Mouse (Mus musculus): Measurements from ENCODE around the gene Zfp966. TPM values are rescaled to one million over a fixed set of nuclear protein-coding genes. Genes with fewer than 3 reads are reported as not detected.

Gene Zfp966
- 0.43 and 0.77 TPM in 2 replicates for polyA plus RNA-seq (2021; fragmentation: Nextera tagmentation)
- long read RNA-seq, experiment 1, partial matches to known transcripts, result 1 of 1 reads
- long read RNA-seq, experiment 1, other reads (novel, unspliced or antisense), result 0 of 1 reads
- long read RNA-seq, experiment 2, partial matches to known transcripts, result 2 of 3 reads
- long read RNA-seq, experiment 2, other reads (novel, unspliced or antisense), result 1 of 3 reads

DNA sequence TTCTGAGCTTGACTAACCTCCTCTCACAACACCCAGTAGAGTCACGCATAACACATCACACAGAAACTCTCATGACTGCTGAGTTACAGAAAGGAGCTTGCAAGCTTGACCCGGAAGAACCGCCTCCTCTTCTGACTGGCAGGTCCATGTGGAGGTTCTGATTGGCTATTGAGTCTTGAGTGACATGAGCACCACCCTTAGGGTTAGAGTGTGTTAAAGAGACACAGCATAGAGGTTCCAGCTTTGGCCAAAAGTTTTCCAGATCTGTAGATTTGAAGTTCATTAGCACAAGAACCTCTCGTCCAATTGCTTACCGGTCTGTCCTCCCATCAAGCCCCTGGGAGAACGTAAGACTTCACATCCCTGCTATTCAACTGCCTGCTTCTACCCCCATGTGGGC lies at the start of gene Zfp966:
TSS of gene Zfp966 (minus strand) at position 101 of the 400 bp plus-strand sequence.

DNA sequence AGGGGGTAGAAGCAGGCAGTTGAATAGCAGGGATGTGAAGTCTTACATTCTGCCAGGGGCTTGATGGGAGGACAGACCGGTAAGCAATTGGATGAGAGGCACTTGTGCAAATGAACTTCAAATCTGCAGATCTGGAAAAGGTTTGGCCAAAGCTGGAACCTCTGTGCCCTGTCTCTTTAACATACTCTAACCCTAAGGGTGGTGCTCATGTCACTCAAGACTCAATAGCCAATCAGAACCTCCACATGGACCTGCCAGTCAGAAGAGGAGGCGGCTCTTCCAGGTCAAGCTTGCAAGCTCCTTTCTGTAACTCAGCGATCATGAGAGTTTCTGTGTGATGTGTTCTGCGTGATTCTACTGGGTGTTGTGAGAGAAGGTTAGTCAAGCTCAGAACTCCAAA lies 34.1 kb upstream of the Zfp966 start, which contains the start of gene Gm2026:
TSS of gene Gm2026 (plus strand) at position 301 of the 400 bp plus-strand sequence.

DNA sequence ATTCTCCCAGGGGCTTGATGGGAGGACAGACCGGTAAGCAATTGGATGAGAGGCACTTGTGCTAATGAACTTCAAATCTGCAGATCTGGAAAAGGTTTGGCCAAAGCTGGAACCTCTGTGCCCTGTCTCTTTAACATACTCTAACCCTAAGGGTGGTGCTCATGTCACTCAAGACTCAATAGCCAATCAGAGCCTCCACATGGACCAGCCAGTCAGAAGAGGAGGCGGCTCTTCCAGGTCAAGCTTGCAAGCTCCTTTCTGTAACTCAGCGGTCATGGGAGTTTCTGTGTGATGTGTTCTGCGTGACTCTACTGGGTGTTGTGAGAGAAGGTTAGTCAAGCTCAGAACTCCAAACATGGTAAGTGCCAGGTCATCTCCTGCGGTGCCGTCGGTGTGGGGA lies 61.9 kb downstream of the Zfp966 start, which contains the start of gene Gm6710:
TSS of gene Gm6710 (plus strand) at position 196 of the 400 bp plus-strand sequence.

Other genes with a start within 250 kb of the Zfp966 start
- gene Zfp969, start 227.5 kb downstream of the Zfp966 start, polyA plus RNA-seq (2021; fragmentation: Nextera tagmentation), result 16.4 and 20.0 TPM in 2 replicates
- not detected in 2 replicates for gene Gm2007, start 189.6 kb downstream of the Zfp966 start, polyA plus RNA-seq (2021; fragmentation: Nextera tagmentation)
- gene Gm14288, start 130.0 kb downstream of the Zfp966 start, polyA plus RNA-seq (2021; fragmentation: Nextera tagmentation), result 2.8 and 4.0 TPM in 2 replicates
- gene Gm6710, start 61.9 kb downstream of the Zfp966 start, polyA plus RNA-seq (2021; fragmentation: Nextera tagmentation), result 24.0 and 27.5 TPM in 2 replicates
- 27.4 and 31.3 TPM in 2 replicates for gene Gm2026, start 34.2 kb upstream of the Zfp966 start, polyA plus RNA-seq (2021; fragmentation: Nextera tagmentation)
- 0.20 and 0.48 TPM in 2 replicates for gene Gm2004, start 218.7 kb upstream of the Zfp966 start, polyA plus RNA-seq (2021; fragmentation: Nextera tagmentation)

Measured in layer of hippocampus, adult 6 months (tissue).